Mouse (Mus musculus) brain, embryonic 18.5 days (tissue): ENCODE data around the gene Il17rd.

ENCODE experiments used
- DNase-seq: peaks from one replicate; pipeline ENCODE4 v3.0.0-alpha.2; 2012; ENCODE audit warnings: low read depth, low spot score

Gene Il17rd

DNA sequence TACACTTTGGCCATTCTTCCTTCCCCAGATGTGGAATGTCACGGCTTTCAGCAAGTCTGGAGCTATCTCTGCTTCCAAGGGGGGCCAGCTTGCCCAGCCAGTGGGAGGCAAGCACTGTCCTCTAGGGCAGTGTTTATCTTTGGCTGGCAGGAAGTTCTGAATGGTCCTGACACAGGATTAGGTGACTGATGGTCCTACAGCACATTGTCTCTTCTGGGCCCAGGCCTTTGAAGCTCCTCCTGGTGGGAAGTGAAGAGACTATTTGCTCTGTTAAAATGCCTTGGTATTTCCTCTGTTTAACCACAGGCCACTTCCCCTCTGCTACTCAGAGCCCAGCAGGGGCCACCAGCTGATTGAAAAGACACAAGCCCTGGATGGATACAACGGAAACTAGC, 6.2 kb downstream of the Il17rd start:
- no peak for DNase-seq

DNA sequence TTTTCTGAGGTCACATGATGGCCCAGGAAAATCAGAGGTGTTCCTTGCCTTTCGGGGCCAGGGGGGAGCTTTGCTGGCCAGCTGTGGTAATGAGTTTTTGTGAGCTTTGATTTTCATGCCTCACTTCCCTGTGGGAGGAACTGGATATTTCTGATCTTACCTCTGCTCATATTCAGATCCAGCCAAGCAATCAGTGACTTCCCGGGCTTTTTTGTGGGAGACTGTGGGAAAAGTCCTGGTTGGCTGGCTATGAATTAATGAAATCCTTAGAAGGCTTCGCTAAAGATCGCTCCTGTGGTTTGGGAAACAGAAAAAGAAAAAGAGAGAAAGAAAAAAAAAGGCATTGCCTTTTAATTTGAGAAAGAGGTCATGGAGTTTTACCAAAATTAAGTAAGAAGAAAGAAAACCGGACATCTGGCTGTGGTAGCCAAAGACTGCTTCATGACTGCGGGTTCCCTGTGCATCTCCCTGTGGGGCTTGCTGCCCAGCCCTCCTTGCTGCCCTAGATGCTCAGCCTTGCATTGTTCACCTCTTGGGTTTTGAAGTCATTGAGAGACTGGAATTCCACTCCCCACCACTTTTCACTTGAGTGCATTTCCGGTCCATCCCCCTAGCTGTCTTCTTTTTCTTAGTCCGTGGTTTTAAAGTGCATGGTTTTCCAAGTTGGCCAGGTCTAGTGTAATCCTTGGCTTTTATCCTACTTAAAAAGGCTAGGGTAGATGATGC, 9.7 kb downstream of the Il17rd start:
- no peak for DNase-seq

DNA sequence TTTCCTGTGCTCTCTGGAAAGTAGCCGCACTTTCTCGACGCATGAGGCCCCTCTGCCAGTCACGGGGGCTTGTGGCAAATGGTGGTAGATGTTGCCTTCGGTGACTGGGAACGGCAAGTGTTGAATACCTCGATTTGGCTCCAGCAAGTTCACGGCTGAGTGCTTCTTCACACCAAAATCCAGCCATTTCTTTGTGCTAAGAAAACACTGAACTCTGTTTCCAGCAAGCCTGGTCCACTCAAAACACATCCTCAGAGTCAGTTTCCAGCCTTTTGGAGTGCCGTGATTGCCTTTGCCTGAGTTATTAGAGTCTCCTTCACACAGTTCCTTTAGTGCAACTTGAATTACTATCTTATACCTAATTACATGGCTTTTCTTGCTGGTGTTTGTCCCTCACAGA, 11.3 kb downstream of the Il17rd start:
- DNase-seq = no peak

DNA sequence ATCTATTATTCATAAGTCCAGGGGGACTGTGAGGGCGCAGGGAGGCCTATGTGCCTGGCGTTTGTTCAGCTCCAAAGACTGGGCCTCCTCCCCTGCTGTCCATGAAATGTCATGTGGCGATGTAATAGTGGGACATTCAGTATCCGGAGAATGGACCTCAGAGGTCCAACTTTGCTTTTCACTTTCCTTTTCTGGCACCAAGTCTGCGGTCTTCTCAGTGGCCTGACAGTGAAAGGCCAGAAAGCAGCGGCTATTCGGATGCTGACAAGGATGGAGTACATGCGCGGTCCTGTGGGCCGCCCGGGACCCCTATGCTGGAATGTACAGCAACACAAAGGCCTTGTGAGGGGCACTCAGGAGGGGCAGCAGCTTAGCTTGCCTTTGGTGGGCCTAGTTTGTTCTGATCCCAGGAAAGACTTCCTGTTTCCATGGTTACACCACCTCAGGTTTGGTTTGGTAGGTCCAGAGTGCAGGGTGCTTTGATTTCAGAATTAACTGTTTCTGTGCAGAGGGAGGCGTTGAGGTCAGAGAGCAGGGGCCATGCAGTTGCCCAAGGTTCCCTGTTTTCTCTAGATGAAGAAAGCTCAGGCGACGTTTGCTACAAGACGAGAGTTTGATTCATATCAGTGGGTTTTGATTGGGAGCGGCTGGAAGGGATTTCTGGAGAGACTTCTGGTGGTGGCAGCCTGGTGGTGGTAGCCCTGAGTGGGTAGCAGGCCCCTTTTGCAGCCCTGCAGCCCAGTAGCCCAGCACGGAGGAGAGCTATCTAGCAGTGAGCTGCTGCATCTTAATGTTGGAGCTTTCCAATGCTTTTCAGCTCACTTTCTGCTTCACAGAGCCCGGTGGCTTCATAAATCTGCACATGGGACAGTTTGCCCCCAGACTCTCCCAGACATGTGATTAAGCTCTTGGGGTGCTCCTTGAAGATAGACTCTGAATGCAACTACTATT, 12.1 kb downstream of the Il17rd start:
- no peak for DNase-seq

DNA sequence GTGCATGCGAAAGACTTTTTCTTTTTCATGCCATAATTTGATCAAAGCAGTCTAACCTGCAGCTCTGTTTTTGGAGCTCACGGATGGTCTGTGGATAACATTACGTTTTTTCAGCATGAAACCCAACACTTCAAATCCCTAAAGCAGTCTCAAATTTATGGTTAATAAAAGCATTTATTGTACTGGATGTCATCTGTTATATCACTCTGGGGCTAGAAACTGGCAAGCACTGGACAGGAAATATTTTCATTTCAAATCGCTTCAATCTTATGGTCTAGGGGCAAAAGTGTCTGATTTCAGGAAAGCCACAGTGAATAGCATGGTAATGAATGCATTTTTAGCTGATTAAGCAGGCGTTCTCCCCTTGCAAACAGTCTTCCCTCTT, 12.8 kb downstream of the Il17rd start:
- DNase-seq = no peak

DNA sequence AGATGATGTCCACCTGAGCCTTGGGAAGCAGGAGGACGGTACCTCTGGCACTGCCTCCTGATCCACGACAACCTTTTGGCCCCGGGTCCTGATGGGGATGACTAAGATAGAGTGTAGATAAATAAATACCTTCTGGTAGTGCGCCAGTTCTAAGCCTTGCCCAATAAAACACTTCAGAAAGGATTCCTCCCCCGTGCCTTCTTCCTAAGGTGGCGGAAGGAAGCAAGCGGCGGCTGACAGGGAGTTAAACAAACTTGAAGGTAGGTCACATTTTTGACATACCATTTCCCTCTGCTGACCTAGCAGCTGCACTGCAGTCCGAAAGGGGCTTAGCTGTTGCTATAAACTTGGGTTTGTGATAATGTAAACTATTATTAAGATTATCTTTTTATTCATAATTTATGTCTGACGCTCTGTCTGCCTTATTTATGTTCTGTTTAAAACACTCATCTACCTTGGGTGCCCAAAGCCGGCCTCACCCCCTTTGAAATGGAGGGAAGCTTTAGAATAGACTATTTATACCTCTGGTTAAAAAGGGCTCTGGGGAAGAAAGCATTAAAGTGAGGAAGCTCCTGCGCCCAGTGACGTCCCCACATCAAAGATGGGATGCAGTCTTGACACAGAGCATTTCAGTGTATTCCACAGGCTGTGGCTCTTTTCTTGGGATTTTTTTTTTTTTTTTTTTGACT, 19.9 kb downstream of the Il17rd start:
- DNase-seq = no peak

DNA sequence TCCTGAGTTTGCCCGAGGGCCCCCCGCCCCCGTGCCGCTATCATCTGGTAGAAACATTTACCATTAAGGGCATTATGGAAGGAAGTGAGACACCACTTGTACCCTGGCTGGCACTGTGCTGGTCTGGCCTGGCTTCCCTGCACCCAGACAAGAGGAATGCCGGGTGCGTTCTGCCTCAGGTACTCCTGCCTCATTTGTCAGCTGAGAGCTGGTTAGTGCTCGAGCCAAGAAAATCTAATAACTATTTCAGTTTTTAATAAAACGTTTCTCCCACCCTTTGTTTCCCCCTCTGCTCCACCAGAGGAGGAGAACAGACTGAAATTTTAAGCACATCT, 20.4 kb downstream of the Il17rd start:
- no peak for DNase-seq

DNA sequence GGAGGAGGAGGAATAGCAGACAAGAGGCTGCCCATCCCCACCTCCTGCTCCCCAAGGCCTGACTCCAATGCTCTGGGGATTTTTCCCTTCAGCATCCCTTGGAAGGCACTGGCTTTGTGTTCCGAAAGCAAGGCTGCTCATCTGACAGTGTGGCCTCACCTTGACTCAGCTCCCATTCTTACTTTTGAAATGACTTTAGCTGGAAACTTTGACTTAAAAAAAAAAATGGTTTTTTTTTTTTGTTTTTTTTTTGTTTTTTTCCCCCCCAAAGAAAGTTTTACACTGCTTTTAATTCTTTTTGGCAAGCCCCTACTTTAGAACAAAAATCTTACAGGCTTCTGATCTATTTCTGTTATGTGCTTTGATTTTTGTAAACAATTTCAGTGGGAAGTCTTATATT, 24.6 kb downstream of the Il17rd start:
- DNase-seq = no peak

DNA sequence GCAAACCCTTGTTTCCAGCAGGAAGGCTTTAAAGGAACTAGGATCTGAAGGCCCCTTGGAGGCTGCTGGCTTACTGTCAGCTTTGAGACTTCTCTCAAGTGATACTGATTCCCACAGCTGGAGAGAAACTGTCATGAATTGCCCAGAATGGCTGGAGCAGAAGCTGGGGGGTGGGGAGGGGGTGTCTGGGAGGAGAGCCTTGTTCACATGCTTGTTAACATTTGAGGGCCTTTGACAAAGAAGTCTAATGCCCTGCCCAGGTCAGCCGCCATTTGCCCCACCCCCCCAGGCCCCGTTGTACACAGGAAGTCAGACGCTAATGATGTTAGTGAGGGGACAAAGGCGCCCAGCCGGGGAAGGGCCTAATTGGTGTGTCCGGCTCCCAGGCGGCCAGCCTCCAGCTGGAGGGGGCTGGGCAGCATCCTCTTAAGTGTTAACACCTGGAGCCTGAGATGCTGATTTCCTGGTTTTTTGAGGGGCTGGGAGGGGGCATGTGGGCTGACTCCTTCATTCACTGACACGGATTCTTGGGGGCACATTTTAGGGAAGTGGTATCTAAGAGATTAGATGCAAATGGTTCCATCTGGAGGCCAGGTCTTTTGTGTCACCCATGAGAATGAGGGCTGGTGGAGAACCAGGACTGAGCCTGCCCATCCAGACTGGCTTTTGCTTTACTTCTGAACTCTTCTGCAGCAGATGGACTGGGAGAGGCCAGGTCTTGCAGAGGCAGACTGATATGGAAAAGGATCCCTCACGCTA, 27.6 kb downstream of the Il17rd start:
- DNase-seq = no peak

DNA sequence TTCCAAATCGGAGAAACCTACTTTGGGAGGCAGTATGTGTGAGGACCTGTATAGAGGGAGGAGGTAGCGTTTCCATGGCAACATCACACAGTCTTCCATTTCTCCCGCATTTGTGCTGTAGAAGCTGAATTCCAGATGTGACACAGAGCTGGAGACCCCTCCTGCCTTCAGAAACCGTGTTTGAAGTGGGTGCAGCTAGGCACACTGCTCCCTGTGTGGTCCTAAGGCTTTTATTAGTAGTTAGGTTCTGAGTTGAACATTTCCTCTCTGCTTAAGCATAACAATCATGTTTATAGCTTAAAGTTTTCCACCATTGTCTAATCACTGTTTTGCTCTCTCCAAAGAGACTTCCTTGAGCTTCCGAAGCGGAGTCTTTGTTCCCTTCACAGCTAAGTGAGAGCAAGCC, 29.1 kb downstream of the Il17rd start:
- no peak for DNase-seq

DNA sequence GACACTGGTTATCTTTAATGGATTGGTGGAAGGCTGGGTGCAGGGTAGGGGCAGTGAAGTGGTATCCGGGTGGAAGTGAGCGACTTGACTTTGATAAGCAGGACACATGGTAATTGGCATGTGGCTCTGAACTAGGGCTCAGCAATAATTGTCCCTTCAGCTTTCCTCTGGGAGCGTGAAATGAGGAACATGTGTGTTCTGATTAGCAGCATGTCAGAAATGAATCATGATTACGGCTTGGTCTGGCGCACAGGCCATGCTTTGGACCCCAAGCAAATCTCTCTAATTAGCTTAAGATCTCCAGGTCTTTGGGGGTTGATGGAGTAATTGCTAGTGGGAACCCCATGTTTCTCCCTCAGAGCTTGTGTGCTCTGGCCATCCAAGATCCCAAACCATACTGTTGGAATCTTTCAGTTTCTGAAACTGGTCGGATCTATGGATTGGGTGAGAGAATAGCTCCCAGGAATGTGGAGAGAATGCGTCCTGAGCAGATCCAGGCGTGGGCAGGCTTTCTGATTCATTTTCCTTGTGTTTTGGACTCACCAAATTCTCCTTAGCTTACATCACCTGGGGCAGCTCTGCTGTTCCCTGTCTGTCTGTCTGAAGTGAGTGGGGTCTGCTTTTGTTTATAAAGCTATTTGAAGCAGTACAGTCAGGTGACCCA, 30.8 kb downstream of the Il17rd start:
- no peak for DNase-seq

DNA sequence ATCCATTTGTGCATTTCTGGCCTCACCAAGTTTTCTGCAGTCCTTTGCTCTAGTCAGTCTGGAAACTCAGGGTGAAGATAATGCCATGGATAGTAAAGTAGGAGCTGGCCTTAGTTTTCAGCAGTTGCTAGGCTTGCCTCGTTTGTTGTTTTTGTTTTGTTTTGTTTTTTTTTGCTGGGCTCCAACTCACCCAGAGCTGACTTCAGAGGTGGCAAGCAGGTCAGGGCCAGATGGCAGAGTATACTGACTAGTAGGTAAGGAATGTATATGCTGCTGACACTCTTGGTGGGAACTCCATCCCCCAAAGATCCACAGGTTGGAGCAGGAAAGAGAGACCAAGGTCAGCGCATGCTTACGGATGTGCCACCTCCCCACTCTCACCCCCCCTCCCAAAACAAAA, 31.4 kb downstream of the Il17rd start:
- no peak for DNase-seq

DNA sequence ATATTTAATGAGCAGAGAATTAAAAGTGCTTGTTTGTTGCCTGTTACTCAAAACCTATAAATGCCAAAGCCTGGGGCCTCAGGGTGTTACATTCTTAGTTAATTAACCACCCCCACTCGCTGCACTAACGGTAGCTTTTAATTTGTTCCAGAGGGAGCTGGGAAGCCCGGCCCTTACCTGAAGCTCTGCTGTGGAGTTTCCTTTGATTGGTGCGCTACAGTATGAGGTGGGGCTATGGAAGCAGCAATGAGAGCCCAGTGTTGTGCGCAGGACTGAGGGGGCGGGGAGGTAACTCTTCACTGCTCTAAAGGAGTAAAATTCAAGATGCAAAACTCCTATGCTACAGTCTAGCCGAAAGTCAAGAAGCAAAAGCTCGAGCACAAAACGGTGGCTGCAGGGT, 32.0 kb downstream of the Il17rd start:
- DNase-seq = no peak

DNA sequence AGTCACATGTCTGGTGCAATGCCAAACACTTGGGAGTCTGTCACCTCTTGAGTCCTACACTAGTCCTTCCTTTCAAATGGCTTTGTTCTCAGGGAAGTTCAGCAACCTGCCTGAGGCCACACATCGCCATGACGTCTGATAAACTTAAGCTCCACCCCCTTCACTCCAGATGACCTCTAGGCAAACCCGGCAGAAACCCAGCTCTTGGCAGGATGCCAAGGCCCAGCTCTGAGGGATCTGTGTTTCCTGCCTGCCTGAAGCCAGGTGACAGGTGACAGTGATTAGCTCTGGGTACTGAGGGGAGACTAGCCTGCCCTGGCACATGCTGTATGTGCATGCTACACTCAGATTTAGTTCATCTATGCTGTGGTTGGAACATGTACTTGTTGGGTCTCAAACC, 33.2 kb downstream of the Il17rd start:
- no peak for DNase-seq

DNA sequence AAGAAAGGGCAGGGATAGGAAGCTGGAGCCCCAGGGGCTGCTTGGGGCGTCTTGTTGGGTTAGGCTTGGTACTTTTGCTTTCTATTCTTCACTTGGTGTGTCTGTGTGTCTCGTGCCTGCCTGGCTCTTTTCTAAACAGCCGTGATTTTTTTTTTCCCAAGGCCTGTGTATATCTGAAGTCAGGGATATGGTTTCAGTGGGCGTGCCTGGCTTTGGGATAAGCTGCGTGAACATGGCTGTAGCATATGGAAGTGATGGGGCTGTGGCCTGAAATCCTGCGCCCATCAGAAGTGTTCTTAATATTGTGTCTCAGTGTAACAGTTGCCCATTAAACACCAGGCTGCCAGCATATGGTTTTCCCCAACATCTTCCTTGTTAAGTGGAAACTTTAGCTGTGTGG, 36.3 kb downstream of the Il17rd start:
- DNase-seq = no peak

DNA sequence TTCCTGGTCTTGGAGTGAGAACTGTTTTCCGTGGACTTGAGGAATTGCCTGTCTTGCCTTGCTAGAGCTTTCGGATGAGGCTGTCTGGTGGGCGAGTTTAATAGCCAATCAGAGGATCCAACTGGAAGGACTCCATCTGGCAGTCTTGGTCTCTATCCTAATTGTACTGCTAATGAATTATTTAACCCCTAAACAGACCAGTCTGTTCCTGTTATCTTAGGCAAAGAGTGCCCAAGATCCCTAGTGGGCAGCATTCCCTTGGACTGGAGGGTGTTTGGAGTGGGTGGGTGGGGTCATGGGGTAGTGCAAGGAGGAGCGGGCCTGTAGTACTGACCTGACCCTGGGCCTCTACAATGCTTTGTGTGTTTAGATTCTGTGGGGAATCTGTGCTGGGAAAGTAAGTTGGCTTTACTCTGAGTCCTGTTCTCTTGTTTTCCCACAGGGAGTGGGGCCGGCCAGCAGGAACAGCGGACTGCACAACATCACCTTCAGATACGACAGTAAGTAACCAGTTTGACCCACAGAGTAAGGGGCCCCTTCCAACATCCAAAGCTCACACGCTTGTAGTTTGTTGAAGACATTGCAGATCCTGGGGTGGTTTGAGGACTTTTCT, 37.3 kb downstream of the Il17rd start:
- DNase-seq = no peak

DNA sequence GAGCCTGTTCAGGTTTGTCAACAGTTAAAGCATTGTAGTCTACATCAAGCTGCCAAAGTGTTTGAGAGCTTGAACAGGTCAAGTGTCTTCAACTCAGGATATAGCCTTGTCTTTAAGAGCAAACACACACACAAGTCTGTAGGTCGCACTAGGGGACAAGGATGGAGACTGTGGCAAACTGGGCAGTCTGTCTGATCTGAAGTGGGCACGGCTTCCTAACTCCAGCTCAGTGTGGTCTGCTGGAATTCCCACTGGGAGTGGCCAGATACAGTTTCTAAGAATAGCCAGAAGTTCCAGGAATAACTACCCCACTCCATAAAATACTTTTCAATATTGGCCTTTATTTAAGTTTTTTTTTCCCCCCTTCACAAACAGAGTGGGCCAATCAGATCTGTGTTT, 37.8 kb downstream of the Il17rd start:
- DNase-seq = no peak

DNA sequence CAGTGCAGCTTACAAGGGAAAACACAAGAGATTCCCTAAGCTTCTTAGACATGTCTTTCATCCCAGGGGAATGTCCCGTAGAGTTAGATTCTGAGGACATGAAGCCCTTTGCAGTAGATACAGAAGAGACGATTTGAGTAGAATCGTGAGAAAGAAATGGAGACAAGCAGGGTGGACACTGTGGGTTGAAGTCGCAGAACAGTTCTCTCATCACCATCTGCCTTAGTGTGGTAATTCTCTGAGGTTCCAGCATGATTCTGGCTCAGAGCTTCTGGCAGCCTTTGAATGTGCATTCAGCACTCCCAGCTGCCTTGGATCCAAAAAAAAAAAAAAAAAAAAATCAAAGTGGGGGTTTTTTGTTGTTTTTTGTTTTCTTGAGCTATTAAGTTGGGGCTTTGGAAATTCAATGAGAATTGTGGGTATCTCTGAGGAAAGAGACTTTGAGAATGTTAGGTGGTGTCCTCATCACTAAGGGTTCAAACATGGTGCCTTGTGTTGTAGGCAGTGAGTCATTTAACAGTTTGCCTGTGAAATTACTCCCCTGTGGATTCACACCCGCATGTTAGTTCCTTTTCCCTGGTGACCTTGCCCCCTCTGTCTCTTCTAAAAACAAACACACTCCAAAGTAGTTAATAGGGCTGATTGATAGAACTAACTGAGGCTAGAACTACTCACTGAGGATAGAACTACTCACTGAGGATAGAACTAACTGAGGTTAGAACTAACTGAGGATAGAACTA, 43.0 kb downstream of the Il17rd start:
- DNase-seq = no peak

DNA sequence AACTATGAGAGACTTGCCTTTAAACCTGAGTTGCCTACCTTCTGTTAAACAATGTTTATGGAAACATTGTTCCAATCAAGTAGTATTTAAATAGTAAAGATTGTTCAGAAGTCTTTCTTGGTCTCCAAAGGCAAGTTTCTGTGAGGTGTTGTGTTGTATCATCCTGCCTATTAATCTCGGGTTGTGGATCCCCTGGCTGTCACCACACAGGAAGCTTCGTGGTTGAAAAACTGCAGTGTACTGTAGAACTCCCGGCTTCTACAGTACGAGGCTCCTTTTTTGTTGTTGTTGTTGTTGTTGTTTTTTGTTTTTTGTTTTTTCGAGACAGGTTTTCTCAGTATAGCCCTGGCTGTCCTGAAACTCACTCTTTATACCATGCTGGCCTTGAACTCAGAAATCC, 46.7 kb downstream of the Il17rd start:
- DNase-seq = no peak

DNA sequence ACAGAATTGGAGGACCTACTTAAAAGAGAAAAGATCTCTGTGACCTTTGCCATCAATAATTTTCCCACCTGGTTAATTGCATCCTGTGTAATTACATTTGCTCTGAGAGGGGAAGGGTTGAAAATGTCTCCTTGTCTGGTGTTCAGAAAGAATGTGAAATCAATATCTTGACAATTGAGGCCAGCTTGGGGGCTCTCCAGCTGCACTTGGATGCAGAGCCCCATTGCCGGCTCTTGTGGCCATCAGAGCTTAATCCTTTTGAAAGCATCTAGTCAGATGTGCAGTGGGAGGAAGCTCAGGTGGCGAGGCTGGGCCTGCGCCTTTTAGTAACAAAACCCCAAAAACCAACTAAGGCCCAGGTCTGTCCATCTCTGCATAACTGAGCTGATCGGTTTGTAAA, 47.3 kb downstream of the Il17rd start:
- no peak for DNase-seq
